Mouse (Mus musculus) ES-Bruce4 (cell line): ENCODE data around the gene Mlf2.

Experiments used
- CTCF ChIP-seq: IDR thresholded peaks from one replicate; pipeline ENCODE4 v1.8.1; 2011; ENCODE audit warnings: low read depth, low read length
- EP300 ChIP-seq: IDR thresholded peaks from 2 replicates; pipeline ENCODE4 v1.6.1; 2011; ENCODE audit warnings: low read depth, low read length; ENCODE audit not compliant: insufficient read depth
- POLR2A ChIP-seq: IDR thresholded peaks from one replicate; pipeline ENCODE4 v1.8.1; 2011; ENCODE audit warnings: low read length; ENCODE audit not compliant: insufficient read depth

GRCm38 (mm10) chr6:124887986-124888385 is 43.2 kb upstream of the Mlf2 start, which contains the start of gene Cd4:
- no peak for TF ChIP-seq POLR2A
- no peak for TF ChIP-seq EP300
- no peak for TF ChIP-seq CTCF
